Mouse (Mus musculus): ENCODE measurements around the gene Fam209. TPM values are rescaled to one million over a fixed set of nuclear protein-coding genes. Genes with fewer than 3 reads are reported as not detected.

The Fam209 gene
- not detected for polyA plus RNA-seq (2017; shearing (Covaris generic))

GRCm38 (mm10) chr2:172472318-172472717 lies at the start of gene Fam209:
Fam209 (plus strand) TSS chr2:172472520.

GRCm38 (mm10) chr2:172439843-172440639 lies 32.3 kb upstream of the Fam209 start, which contains the start of gene Rtf2:
Rtf2 (plus strand) TSS chr2:172440556.

GRCm38 (mm10) chr2:172458496-172458895 lies 13.8 kb upstream of the Fam209 start, which contains the start of gene Gcnt7:
Gcnt7 (minus strand) TSS chr2:172458596.

Other genes starting within 250 kb of the Fam209 start
- gene Mc3r, start 224.0 kb upstream of the Fam209 start, polyA plus RNA-seq (2017; shearing (Covaris generic)): 0.15 TPM
- 12.9 TPM for gene Fam210b, start 127.0 kb upstream of the Fam209 start, polyA plus RNA-seq (2017; shearing (Covaris generic))
- gene Aurka, start 102.0 kb upstream of the Fam209 start, polyA plus RNA-seq (2017; shearing (Covaris generic)): 2.7 TPM
- 14.7 TPM for gene Cstf1, start 101.8 kb upstream of the Fam209 start, polyA plus RNA-seq (2017; shearing (Covaris generic))
- not detected for gene Cass4, start 78.7 kb upstream of the Fam209 start, polyA plus RNA-seq (2017; shearing (Covaris generic))
- gene Rtf2, start 32.0 kb upstream of the Fam209 start, polyA plus RNA-seq (2017; shearing (Covaris generic)): 80.2 TPM
- gene Gcnt7, start 13.9 kb upstream of the Fam209 start, polyA plus RNA-seq (2017; shearing (Covaris generic)): 3.9 TPM
- gene Tfap2c, start 77.1 kb downstream of the Fam209 start, polyA plus RNA-seq (2017; shearing (Covaris generic)): not detected